Comparison of ENCODE assay signal across 17 mouse cellular contexts in genomic region chr17:69239423-69239822, GRCm38 (mm10).
"Had no signal": no experiment of that assay in that cellular context is flagged by ENCODE, and none has a peak within 500 bp of the region (broad histone marks: within the 10 kb centered on the region; RNA-seq: fewer than 3 reads in every experiment).

No protein-coding gene starts in this region.

- H3K4me1 ChIP-seq: midbrain, embryonic 12.5 days; neural tube, embryonic 12.5 days had no signal

- H3K27me3 ChIP-seq: midbrain, embryonic 12.5 days; neural tube, embryonic 12.5 days had no signal

- H3K4me2 ChIP-seq: lung, embryonic 14.5 days; midbrain, embryonic 12.5 days; neural tube, embryonic 12.5 days had no signal

- H3K4me3 ChIP-seq: midbrain, embryonic 12.5 days; myocyte; neural tube, embryonic 12.5 days had no signal

- DNase-seq: lung, adult 18-20 months; lung, embryonic 14.5 days; lung, postnatal 10 days; lung, postnatal 4 days; midbrain, embryonic 14.5 days; retina, postnatal 1 day; right cerebral cortex, adult 18-20 months; right cerebral cortex, postnatal 25 days; right cerebral cortex, postnatal 4 days; spleen, adult 18-20 months; thymus, adult 18-20 months; thymus, postnatal 14 days; thymus, postnatal 36 days had no signal

- H3K9me3 ChIP-seq: midbrain, embryonic 12.5 days; neural tube, embryonic 12.5 days had no signal

- H3K27ac ChIP-seq: liver, embryonic 14.5 days; midbrain, embryonic 12.5 days; neural tube, embryonic 12.5 days had no signal

- H3K9ac ChIP-seq: liver, embryonic 14.5 days; lung, embryonic 14.5 days; midbrain, embryonic 12.5 days; neural tube, embryonic 12.5 days had no signal
